Mouse (Mus musculus): Measurements from ENCODE around the gene AC192777.2.
"Not testable (repeated sequence)": the region's sequence is repeated elsewhere in the genome, so short reads cannot be mapped to it uniquely, and the experiment has no call there.

The AC192777.2 gene

GRCm38 (mm10) chr17:40095150-40095549, at the start of gene AC192777.2:
Gene AC192777.2, plus strand, starts transcription at chr17:40095450.
- DNase-seq = not testable (repeated sequence)

GRCm38 (mm10) chr17:40116172-40116571, 20.9 kb downstream of the AC192777.2 start:
- DNase-seq = not testable (repeated sequence)

DNA sequence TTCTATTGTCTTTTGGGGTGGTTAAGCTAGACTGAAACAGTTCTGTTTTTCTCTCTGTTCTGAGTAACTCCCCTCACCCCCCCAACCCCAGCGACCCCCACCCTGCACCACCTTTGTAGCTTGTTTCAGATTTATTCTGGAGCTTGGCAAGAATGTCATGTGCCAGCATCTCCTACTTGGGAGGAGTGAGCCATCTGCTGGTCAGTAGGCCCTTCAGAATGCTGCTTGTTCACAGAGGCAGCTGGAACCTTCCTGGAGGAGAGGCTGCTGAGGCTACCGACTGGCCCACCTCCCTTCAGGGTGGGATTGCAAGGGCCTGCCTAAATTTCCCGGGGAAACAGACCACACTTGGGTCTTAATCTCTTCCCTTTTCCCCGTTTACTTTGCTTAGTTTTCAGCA, 21.6 kb downstream of the AC192777.2 start:
- not testable (repeated sequence) for DNase-seq
